Mouse (Mus musculus): ENCODE measurements at regions not wholly inside any gene's neighbourhood (a gene's known extent, or its start where the extent isn't known, plus 50 kb on each side); places are given as distances from the start of the nearest gene placed in this dataset.

DNA sequence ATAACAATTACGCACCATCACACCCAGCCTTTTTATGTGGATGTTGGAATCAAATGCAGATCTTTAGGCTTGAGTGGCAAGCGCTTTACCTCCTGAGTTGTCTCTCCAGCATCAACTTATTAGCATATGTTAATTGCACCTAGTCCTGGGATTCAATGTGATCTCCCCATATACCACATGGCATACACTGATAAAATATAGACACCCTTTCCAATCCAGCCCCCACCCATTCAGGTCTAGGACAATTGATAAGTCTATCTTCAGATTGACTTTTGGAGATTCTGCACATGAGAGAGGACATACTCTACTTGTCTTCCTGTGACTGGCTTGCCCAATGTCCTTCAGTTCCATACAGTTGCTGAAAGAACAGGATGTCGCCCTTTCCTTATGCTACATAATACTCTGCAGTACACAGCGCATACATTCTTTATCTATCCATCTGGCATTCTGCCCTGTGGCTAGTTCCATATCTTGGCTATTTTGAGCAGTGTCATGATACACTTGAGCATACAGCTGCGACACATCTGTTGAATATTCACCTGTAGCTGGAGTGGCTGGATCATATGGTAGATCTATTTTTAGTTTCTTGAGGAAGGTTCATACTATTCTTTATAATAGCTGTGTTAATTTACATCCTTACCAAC, 120.3 kb downstream of the Gsdmc2 start:
- Histone ChIP-seq H3K9me3 (replicated peaks; ENCODE audit: control insufficient read depth, insufficient read depth, low read length, poor library complexity, severe bottlenecking) (no peaks in the 10 kb centered on the region), H3K27me3 (ENCODE audit: control insufficient read depth, insufficient read depth, low read length, poor library complexity, severe bottlenecking) (no peaks in the 10 kb centered on the region), H3K4me3 (ENCODE audit: low read depth, low read length) (no peak overlapping the region), H3K4me1 (ENCODE audit: control insufficient read depth, insufficient read depth, low read length) (no peaks in the 10 kb centered on the region), H3K36me3 (ENCODE audit: control insufficient read depth, insufficient read depth, low read length, poor library complexity, severe bottlenecking) (no peaks in the 10 kb centered on the region), H3K27ac (ENCODE audit: insufficient read depth, low read length) (no peak overlapping the region), H3K9ac (ENCODE audit: low read depth, poor library complexity, severe bottlenecking) (no peak overlapping the region)
- TF ChIP-seq EP300 (IDR thresholded peaks at IDR 0.05; ENCODE audit: insufficient read depth, low read depth, low read length) (no peak), POLR2A (IDR thresholded peaks at IDR 0.05; ENCODE audit: insufficient read depth, low read length) (no peak), CTCF (IDR thresholded peaks at IDR 0.05; ENCODE audit: low read depth, low read length) (no peak)

DNA sequence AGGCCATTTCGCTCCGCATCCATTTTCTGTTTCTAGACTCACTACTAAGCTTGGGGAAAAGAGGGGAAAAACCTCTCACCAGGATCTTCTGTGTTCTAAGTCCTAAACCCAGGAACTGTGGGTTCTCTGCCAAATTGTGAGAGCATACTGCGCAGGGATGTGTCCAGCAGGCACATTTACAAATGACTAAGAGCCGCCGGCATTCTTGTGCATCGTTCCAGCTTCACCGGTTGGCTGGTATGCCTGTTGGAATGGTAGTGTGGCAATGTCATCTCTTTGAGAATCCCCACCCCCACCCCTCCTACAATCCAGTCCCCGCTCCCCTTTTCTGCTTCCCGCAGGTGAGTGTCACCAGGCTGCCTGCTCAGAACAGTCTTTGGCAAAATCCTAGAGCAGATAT, 122.0 kb downstream of the Gsdmc2 start:
- H3K9me3 ChIP-seq (replicated peaks; ENCODE audit: control insufficient read depth, insufficient read depth, low read length, poor library complexity, severe bottlenecking) = no peaks in the 10 kb centered on the region
- no peak overlapping the region for H3K27ac ChIP-seq (ENCODE audit: insufficient read depth, low read length)
- H3K27me3 ChIP-seq (ENCODE audit: control insufficient read depth, insufficient read depth, low read length, poor library complexity, severe bottlenecking) = no peaks in the 10 kb centered on the region
- no peaks in the 10 kb centered on the region for H3K36me3 ChIP-seq (ENCODE audit: control insufficient read depth, insufficient read depth, low read length, poor library complexity, severe bottlenecking)
- TF ChIP-seq CTCF (IDR thresholded peaks at IDR 0.05; ENCODE audit: low read depth, low read length) = no peak
- TF ChIP-seq POLR2A (IDR thresholded peaks at IDR 0.05; ENCODE audit: insufficient read depth, low read length) = no peak
- TF ChIP-seq EP300 (IDR thresholded peaks at IDR 0.05; ENCODE audit: insufficient read depth, low read depth, low read length) = no peak
- no peak overlapping the region for H3K9ac ChIP-seq (ENCODE audit: low read depth, poor library complexity, severe bottlenecking)
- no peaks in the 10 kb centered on the region for H3K4me1 ChIP-seq (ENCODE audit: control insufficient read depth, insufficient read depth, low read length)
- no peak overlapping the region for H3K4me3 ChIP-seq (ENCODE audit: low read depth, low read length)

DNA sequence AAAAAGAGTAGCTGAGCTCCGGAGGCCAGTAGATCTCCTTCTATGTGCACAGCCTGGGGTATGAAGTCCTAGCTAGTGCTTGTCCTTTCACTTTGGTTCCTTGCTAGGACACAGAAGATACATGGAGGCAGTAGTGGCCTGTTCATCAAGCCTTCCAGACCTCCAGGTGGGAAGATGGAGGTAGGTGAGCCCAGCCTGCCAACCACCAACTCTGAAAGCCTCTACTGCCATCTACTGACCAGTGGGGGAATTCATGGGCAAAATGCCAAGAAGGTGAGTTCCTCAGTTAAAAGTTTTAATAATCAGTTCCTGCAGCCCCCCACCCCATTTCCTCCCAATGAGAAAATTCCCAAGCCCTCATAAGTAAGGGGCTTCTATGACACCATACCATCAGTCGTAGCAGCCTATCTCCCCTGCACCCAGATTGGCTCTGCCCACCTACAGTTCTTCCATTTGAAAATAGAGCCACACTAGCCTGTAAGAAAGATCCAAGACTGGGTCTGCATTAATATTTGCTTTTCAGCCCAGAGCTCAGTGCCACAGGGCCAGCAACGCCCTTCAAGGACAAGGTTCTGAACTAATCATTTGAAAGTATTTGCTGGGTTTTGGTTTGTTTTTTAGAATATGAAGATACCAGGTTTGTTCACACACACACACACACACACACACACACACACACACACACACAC, 123.2 kb downstream of the Gsdmc2 start:
- H3K4me3 ChIP-seq (ENCODE audit: low read depth, low read length) = no peak overlapping the region
- H3K4me1 ChIP-seq (ENCODE audit: control insufficient read depth, insufficient read depth, low read length) = no peaks in the 10 kb centered on the region
- no peaks in the 10 kb centered on the region for H3K27me3 ChIP-seq (ENCODE audit: control insufficient read depth, insufficient read depth, low read length, poor library complexity, severe bottlenecking)
- H3K27ac ChIP-seq (ENCODE audit: insufficient read depth, low read length) = no peak overlapping the region
- H3K9ac ChIP-seq (ENCODE audit: low read depth, poor library complexity, severe bottlenecking) = no peak overlapping the region
- H3K36me3 ChIP-seq (ENCODE audit: control insufficient read depth, insufficient read depth, low read length, poor library complexity, severe bottlenecking) = no peaks in the 10 kb centered on the region
- H3K9me3 ChIP-seq (replicated peaks; ENCODE audit: control insufficient read depth, insufficient read depth, low read length, poor library complexity, severe bottlenecking) = no peaks in the 10 kb centered on the region
- peak; percentile 70 for TF ChIP-seq CTCF (IDR thresholded peaks at IDR 0.05; ENCODE audit: low read depth, low read length)
- no peak for TF ChIP-seq POLR2A (IDR thresholded peaks at IDR 0.05; ENCODE audit: insufficient read depth, low read length)
- no peak for TF ChIP-seq EP300 (IDR thresholded peaks at IDR 0.05; ENCODE audit: insufficient read depth, low read depth, low read length)

DNA sequence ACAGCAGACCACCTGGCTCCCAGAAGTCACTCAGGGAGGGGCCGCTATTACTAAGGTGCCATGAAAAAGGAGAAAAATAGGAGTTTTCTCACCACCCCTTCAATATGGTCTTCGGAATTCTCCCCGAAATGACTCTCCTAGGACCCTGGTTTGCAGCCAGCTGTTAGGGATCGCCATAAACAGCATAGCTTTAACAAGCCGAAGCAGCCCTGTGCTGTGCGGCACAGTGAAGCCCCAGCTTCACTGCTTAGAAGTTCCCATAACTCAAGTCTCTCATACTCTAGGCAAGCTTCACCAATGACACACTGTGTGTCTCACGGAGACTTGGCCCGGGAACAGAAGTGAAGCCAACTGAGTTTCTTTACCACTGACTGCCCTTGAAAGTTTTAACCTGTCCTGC, 127.2 kb downstream of the Gsdmc2 start:
- Histone ChIP-seq H3K4me1 (ENCODE audit: control insufficient read depth, insufficient read depth, low read length) (no peaks in the 10 kb centered on the region), H3K36me3 (ENCODE audit: control insufficient read depth, insufficient read depth, low read length, poor library complexity, severe bottlenecking) (no peaks in the 10 kb centered on the region), H3K27me3 (ENCODE audit: control insufficient read depth, insufficient read depth, low read length, poor library complexity, severe bottlenecking) (no peaks in the 10 kb centered on the region), H3K9ac (ENCODE audit: low read depth, poor library complexity, severe bottlenecking) (no peak overlapping the region), H3K4me3 (ENCODE audit: low read depth, low read length) (no peak overlapping the region), H3K27ac (ENCODE audit: insufficient read depth, low read length) (no peak overlapping the region), H3K9me3 (replicated peaks; ENCODE audit: control insufficient read depth, insufficient read depth, low read length, poor library complexity, severe bottlenecking) (no peaks in the 10 kb centered on the region)
- no peak for TF ChIP-seq CTCF (IDR thresholded peaks at IDR 0.05; ENCODE audit: low read depth, low read length)
- no peak for TF ChIP-seq EP300 (IDR thresholded peaks at IDR 0.05; ENCODE audit: insufficient read depth, low read depth, low read length)
- no peak for TF ChIP-seq POLR2A (IDR thresholded peaks at IDR 0.05; ENCODE audit: insufficient read depth, low read length)

DNA sequence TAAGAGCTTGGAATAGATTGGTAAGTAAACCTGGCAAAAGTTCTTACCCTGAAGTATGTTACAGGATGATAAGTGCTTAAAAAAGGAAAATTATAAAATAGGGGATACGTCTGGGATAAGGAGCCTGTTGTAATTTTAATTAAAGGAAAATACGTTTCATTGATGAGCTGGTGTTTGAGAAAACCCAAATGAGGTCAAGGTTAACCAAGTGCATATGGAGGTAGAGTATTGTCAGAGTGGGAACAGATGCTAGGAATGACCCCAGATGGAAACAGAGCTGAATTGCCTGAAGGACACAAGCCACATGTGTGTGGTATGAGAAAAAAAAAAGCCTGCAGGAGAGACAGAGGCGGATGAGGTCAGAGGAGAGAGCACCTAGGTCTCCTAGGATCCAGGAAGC, 131.3 kb downstream of the Gsdmc2 start:
- H3K36me3 ChIP-seq (ENCODE audit: control insufficient read depth, insufficient read depth, low read length, poor library complexity, severe bottlenecking) = no peaks in the 10 kb centered on the region
- H3K4me1 ChIP-seq (ENCODE audit: control insufficient read depth, insufficient read depth, low read length) = no peaks in the 10 kb centered on the region
- no peaks in the 10 kb centered on the region for H3K27me3 ChIP-seq (ENCODE audit: control insufficient read depth, insufficient read depth, low read length, poor library complexity, severe bottlenecking)
- H3K4me3 ChIP-seq (ENCODE audit: low read depth, low read length) = no peak overlapping the region
- no peak overlapping the region for H3K27ac ChIP-seq (ENCODE audit: insufficient read depth, low read length)
- no peaks in the 10 kb centered on the region for H3K9me3 ChIP-seq (replicated peaks; ENCODE audit: control insufficient read depth, insufficient read depth, low read length, poor library complexity, severe bottlenecking)
- TF ChIP-seq CTCF (IDR thresholded peaks at IDR 0.05; ENCODE audit: low read depth, low read length) (no peak), POLR2A (IDR thresholded peaks at IDR 0.05; ENCODE audit: insufficient read depth, low read length) (no peak), EP300 (IDR thresholded peaks at IDR 0.05; ENCODE audit: insufficient read depth, low read depth, low read length) (no peak)
- no peak overlapping the region for H3K9ac ChIP-seq (ENCODE audit: low read depth, poor library complexity, severe bottlenecking)

DNA sequence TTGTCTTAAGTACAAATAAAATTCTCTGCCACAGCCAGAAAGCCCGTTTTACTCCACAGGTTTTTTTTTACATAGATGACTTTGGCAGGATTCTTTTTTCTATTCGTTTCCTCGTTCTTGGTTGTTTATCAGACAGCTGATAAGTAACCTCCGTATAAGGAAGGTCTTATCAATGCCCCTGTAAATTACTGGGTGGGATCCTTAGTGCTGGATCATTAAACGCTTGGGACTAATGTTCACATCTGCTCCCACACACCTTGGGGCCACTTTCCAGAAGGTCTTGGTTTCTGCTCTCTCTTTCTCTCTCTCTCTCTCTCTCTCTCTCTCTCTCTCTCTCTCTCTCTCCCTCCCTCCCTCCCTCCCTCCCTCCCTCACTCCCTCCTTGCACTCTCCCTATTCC, 134.6 kb downstream of the Gsdmc2 start:
- no peak for TF ChIP-seq POLR2A (IDR thresholded peaks at IDR 0.05; ENCODE audit: insufficient read depth, low read length)
- Histone ChIP-seq H3K4me1 (ENCODE audit: control insufficient read depth, insufficient read depth, low read length) (no peaks in the 10 kb centered on the region), H3K9ac (ENCODE audit: low read depth, poor library complexity, severe bottlenecking) (no peak overlapping the region), H3K27ac (ENCODE audit: insufficient read depth, low read length) (no peak overlapping the region), H3K9me3 (replicated peaks; ENCODE audit: control insufficient read depth, insufficient read depth, low read length, poor library complexity, severe bottlenecking) (no peaks in the 10 kb centered on the region), H3K36me3 (ENCODE audit: control insufficient read depth, insufficient read depth, low read length, poor library complexity, severe bottlenecking) (no peaks in the 10 kb centered on the region), H3K4me3 (ENCODE audit: low read depth, low read length) (no peak overlapping the region), H3K27me3 (ENCODE audit: control insufficient read depth, insufficient read depth, low read length, poor library complexity, severe bottlenecking) (no peaks in the 10 kb centered on the region)
